Mouse (Mus musculus) left cerebral cortex, adult 2 months (tissue): ENCODE measurements around the gene 0610010F05Rik. TPM values are rescaled to one million over a fixed set of nuclear protein-coding genes. Genes with fewer than 3 reads are reported as not detected.
"Not testable (repeated sequence)": the region's sequence is repeated elsewhere in the genome, so short reads cannot be mapped to it uniquely, and the experiment has no call there.

Experiments
- DNase-seq, 2 experiments: peaks; one replicate each; pipeline ENCODE4 v3.0.0; 2021 to 2022; ENCODE audit warnings: low spot score in 2 of 2, mixed read lengths in 1 of 2; ENCODE audit errors: extremely low spot score in 1 of 2
- H3K27ac ChIP-seq: fragments of 200-600 bp; 2 replicates; pipeline ENCODE4 v1.8.1; 2022
- H3K4me3 ChIP-seq: fragments of 200-600 bp; 2 replicates; pipeline ENCODE4 v1.8.1; 2022
- CTCF ChIP-seq: fragments of 200-600 bp; IDR thresholded peaks from 2 replicates; pipeline ENCODE4 v1.8.1; 2022; ENCODE audit warnings: antibody characterized with exemption, mild to moderate bottlenecking, moderate library complexity
- intact Hi-C: fragments of 180-260 bp; cut with DNase I; formaldehyde crosslinking; loops from one replicate; pipeline ENCODE4 v1.15.1; 2025
- total RNA-seq, 2 experiments: library from RNA; stranded (reverse); gene quantifications; 2 replicates each; pipeline ENCODE4 v1.2.3; 2021

0610010F05Rik gene
- total RNA-seq, 2 experiments from 2014 or later: 36.6 to 43.1 TPM

GRCm38 (mm10) chr11:23664232-23664631 lies 30.8 kb upstream of the 0610010F05Rik start:
- no peak overlapping the region for H3K4me3 ChIP-seq
- DNase-seq: no peak
- H3K27ac ChIP-seq: no peak overlapping the region
- intact Hi-C loops: loop anchor here (2.0 kb wide), 2 partner anchors 31 to 107 kb away; partner anchors contain the start of genes 0610010F05Rik and Rel
- TF ChIP-seq CTCF: no peak

DNA sequence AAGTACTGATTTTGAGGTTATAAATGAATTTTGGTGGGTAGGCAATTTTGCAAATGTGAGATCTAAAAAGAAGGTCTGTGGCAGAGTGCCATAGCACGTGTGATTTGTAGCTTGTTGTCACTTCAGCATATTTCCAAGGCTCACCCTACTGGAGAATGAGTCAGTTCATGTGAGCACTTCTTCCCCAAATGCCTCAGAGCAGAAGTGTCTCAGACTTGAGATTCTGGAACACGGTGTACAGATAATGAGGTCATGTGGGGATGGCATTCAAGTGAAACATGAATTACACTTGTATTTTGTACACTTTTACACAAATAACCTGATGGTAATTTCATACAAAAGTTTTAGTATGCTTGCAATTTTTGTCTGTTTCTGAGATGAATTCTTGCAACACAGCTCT lies 24.4 kb upstream of the 0610010F05Rik start:
- no peak overlapping the region for H3K27ac ChIP-seq
- H3K4me3 ChIP-seq: no peak overlapping the region
- no peak for TF ChIP-seq CTCF
- intact Hi-C loops: no loop called here
- DNase-seq: no peak

DNA sequence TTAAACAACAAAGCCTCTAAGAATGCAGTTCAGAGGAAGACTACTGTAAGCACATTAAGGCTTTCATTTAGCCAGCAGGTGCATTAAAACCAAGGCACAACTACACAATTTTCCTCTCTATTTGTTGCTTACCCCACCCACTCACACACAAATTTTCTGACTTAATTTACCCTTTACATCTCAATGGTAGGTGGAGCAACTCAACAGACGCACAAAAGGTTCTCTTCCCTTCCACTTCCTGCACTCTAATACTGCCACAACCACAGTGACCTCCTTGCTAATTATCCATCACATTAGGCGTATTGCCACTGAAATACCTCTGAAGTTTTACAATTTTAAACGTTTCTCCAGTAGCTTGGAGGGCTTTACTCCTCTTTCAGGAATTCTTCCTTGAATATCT lies 20.2 kb upstream of the 0610010F05Rik start:
- no peak overlapping the region for H3K27ac ChIP-seq
- no peak for TF ChIP-seq CTCF
- no peak overlapping the region for H3K4me3 ChIP-seq
- DNase-seq: no peak
- intact Hi-C loops: no loop called here

DNA sequence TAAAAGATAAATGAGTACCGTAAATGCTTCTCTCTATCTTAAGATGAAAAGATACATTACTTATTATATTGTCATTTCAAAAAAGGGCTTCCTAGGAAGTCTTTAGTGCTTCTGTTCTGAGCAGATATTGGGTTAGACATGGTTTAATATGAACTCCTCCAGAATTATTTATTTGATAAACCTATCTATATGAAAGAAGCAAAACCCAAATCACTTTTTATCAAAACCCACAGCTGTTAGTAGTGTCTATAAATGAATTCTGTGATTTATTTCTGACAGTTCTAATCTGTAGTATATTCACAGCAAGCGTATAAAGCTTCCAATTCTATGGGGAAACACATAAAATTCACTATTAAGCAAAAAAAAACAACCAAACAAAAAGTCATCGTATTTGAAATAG lies 14.4 kb upstream of the 0610010F05Rik start:
- TF ChIP-seq CTCF: no peak
- Histone ChIP-seq H3K27ac (no peak overlapping the region), H3K4me3 (no peak overlapping the region)
- no peak for DNase-seq
- intact Hi-C loops: no loop called here

DNA sequence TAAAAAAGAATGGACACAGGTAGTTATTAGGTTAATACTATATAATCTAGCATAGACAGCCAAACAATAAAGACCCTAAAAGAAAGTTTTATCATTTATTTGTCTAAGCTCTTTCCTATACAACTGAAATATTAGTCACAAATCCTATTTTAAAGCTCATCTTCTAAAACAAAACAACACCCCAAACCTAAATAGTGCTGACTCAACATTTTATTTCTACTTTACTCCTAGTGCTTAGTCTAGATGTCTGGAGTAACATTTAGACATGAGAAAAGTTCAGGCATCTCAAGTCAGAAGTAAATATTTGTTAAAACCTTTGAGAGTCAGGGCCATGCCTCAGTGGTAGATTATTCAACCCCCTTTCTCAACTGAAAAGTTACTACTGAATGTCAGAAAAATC lies 14.0 kb upstream of the 0610010F05Rik start:
- intact Hi-C loops: no loop called here
- Histone ChIP-seq H3K4me3 (no peak overlapping the region), H3K27ac (no peak overlapping the region)
- DNase-seq: no peak
- TF ChIP-seq CTCF: no peak

DNA sequence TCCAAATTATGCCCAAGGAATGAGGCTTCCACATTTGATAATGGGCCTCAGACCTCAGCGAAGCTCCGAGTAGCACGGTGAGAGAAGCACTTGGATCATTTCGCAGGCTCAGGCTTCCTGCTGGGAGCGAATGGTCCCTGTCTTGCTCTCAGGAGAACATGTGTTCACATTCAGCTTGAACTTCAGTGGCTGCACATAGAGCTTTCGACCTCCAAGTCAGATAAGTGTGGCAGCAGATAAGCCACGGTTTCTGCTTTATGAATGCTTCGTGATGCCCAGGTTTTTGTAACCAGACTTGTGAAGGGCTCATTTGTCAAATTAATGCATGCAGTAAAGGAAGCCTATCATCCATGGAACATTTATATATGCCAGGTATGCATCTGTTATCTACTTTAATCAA lies 1.1 kb upstream of the 0610010F05Rik start:
- H3K4me3 ChIP-seq: no peak overlapping the region
- no peak for TF ChIP-seq CTCF
- no peak for DNase-seq
- intact Hi-C loops: loop anchor here (5.0 kb wide), 2 partner anchors 137 to 327 kb away; partner anchors contain the start of genes Ahsa2 and Usp34
- no peak overlapping the region for H3K27ac ChIP-seq

DNA sequence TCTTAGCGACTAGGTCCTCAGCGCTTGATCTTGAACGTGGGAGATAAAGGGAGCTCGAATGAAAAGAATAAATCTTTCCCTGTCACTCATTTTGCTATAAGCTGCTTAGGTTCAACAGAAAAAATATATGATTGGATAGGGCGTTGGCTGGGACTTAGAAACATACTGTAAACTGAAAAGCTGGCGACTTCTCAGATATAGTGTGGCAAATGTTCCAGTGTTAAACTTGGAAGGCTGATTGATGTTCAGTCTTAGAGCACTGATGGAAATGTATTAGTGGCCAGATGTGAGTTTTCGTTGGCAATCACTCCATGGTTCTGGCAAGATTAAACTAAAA lies 408 bp upstream of the 0610010F05Rik start:
- DNase-seq: no peak
- TF ChIP-seq CTCF: no peak
- peak overlapping the region; percentile 90 for H3K4me3 ChIP-seq
- peak overlapping the region; percentile 87 for H3K27ac ChIP-seq
- intact Hi-C loops: loop anchor here (2.0 to 5.0 kb wide), 3 partner anchors 31 to 327 kb away; partner anchors contain the start of genes Ahsa2, Pex13, Pus10 and Usp34

DNA sequence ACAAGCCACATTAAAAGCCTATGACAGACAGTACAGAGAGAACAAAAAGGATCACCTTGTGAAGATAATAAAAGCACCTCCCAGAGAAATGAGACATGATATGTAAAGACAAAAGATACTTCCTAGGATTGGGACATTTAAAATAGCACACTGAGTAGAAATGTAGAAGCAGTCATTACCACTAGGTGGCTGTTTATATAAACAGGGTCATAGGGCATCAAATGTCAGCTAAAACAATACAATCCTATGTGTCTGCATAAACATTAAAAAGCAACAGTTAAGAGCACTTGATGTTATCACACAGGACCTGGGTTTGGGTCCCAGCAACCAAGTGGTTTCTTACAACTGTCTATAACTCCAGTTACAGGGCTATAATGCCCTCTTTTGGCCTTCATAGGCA lies 2.8 kb downstream of the 0610010F05Rik start:
- no peak overlapping the region for H3K27ac ChIP-seq
- peak; percentile 28 for TF ChIP-seq CTCF
- H3K4me3 ChIP-seq: no peak overlapping the region
- intact Hi-C loops: loop anchor here (5.0 kb wide), 2 partner anchors 133 to 323 kb away; partner anchors contain the start of genes Ahsa2 and Usp34
- no peak for DNase-seq

- intact Hi-C loops: loop anchor here (10.0 kb wide), 1 partner anchor 246 kb away; no protein-coding TSS in a partner anchor
- TF ChIP-seq CTCF: no peak
- no peak for DNase-seq
Observed at GRCm38 (mm10) chr11:23618995-23619394, 14.4 kb downstream of the 0610010F05Rik start.

GRCm38 (mm10) chr11:23614546-23614945 lies 18.9 kb downstream of the 0610010F05Rik start:
- DNase-seq: no peak
- intact Hi-C loops: loop anchor here (10.0 kb wide), 1 partner anchor 250 kb away; no protein-coding TSS in a partner anchor
- no peak overlapping the region for H3K4me3 ChIP-seq
- no peak for TF ChIP-seq CTCF
- no peak overlapping the region for H3K27ac ChIP-seq

More at GRCm38 (mm10) chr11:23618995-23619394, 14.4 kb downstream of the 0610010F05Rik start:
- Histone ChIP-seq H3K27ac (no peak overlapping the region), H3K4me3 (no peak overlapping the region)

- intact Hi-C loops, H3K4me3 ChIP-seq, DNase-seq, H3K27ac ChIP-seq: not testable (repeated sequence)
Observed at GRCm38 (mm10) chr11:23607291-23607690, 26.1 kb downstream of the 0610010F05Rik start.

GRCm38 (mm10) chr11:23570130-23570529 lies 63.3 kb downstream of the 0610010F05Rik start:
- Histone ChIP-seq H3K4me3 (no peak overlapping the region), H3K27ac (no peak overlapping the region)
- TF ChIP-seq CTCF: no peak
- DNase-seq: no peak
- intact Hi-C loops: no loop called here

DNA sequence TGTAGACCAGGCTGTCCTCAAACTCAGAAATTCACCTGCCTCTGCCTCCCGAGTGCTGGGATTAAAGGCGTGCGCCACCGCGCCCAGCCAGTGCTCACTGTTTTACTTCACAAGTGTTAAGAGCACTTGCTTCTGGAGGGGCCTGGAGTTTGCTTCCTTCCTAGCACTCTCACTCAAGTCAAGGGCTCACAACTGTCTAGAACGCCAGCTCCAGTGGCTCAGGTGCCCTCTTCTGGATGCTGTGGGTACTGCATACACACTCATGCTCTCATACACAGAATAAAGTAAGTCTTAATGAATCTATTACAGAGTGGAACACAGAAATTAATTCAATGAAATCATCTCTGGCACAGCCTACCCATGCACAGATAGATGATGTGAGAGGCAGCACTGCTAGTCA lies 67.7 kb downstream of the 0610010F05Rik start:
- intact Hi-C loops: loop anchor here (2.0 to 5.0 kb wide), 2 partner anchors 67 to 578 kb away; partner anchors contain the start of gene Ahsa2

More for the DNA sequence above, 67.7 kb downstream of the 0610010F05Rik start:
- DNase-seq: peak; percentile 72 to 78
- Histone ChIP-seq H3K4me3 (no peak overlapping the region), H3K27ac (no peak overlapping the region)
- peak; percentile 87 for TF ChIP-seq CTCF
